Mouse (Mus musculus) lung, adult 2 months (tissue): ENCODE measurements around the gene Gm7714.

Experiments
- CTCF ChIP-seq: fragments of 200-500 bp; IDR thresholded peaks from 2 replicates; pipeline ENCODE4 v1.5.1; 2011; ENCODE audit warnings: mild to moderate bottlenecking, low read length, control low read depth; ENCODE audit not compliant: insufficient read depth
- POLR2A ChIP-seq: fragments of 200-500 bp; IDR thresholded peaks from 2 replicates; pipeline ENCODE4 v1.6.1; 2011; ENCODE audit warnings: low read depth, mild to moderate bottlenecking, control low read depth, low read length, borderline replicate concordance; ENCODE audit errors: extremely low read depth

- TF ChIP-seq CTCF (no peak), POLR2A (no peak)
Observed at GRCm38 (mm10) chr5:88317012-88317411, 48.3 kb downstream of the Gm7714 start, which contains the start of gene Prol1.
